Mouse (Mus musculus) embryonic facial prominence, embryonic 10.5 days (tissue): ENCODE data around the gene Kif11. TPM values are rescaled to one million over a fixed set of nuclear protein-coding genes. Genes with fewer than 3 reads are reported as not detected.
A peak's percentile ranks its signal among the peaks of the same experiment; 100 is the strongest.

Experiments used
- DNase-seq: peaks from one replicate; pipeline ENCODE4 v3.0.0-alpha.2; 2017; ENCODE audit warnings: low spot score
- H3K27ac ChIP-seq: fragments of 300-500 bp; sonication (generic); replicated peaks from 2 replicates; pipeline ENCODE4 v1.5.1; 2016; ENCODE audit warnings: mild to moderate bottlenecking
- H3K27me3 ChIP-seq: fragments of 300-500 bp; sonication (generic); replicated peaks from 2 replicates; pipeline ENCODE4 v1.6.1; 2016; ENCODE audit warnings: low read depth, mild to moderate bottlenecking; ENCODE audit not compliant: poor library complexity, severe bottlenecking
- H3K36me3 ChIP-seq: fragments of 300-500 bp; sonication (generic); replicated peaks from 2 replicates; pipeline ENCODE4 v1.6.1; 2016; ENCODE audit warnings: mild to moderate bottlenecking, moderate library complexity
- H3K4me1 ChIP-seq: fragments of 300-500 bp; sonication (generic); 2 replicates; pipeline ENCODE4 v1.6.1; 2016
- H3K4me3 ChIP-seq: fragments of 300-500 bp; sonication (generic); 2 replicates; pipeline ENCODE4 v1.5.1; 2016; ENCODE audit warnings: mild to moderate bottlenecking, moderate library complexity
- H3K9me3 ChIP-seq: fragments of 300-500 bp; sonication (generic); 2 replicates; pipeline ENCODE4 v1.6.1; 2016; ENCODE audit warnings: mild to moderate bottlenecking
- WGBS: fragments of 180-500 bp; shearing (Covaris S2); methylation state at CpG from one replicate; pipeline ENCODE4 v1.1.7; 2016; 5-methylcytosine and 5-hydroxymethylcytosine counted together
- polyA plus RNA-seq: library from polyadenylated mRNA; unstranded; fragments of >200 nt; fragmentation: Nextera tagmentation; extraction: Ambion mirVana; gene quantifications from 2 replicates; pipeline ENCODE4 v1.2.1, GENCODE M21; 2016

The Kif11 gene
- polyA plus RNA-seq, 1 experiment from 2014 or later: 86.0 TPM

GRCm38 (mm10) chr19:37391869-37392268 is 15.7 kb downstream of the Kif11 start:
- no peaks in the 10 kb centered on the region for H3K27me3 ChIP-seq
- WGBS: 94% methylated on average over 3 of the region's 3 CpGs
- H3K36me3 ChIP-seq: peaks cover 99% of the 10 kb centered on the region

DNA sequence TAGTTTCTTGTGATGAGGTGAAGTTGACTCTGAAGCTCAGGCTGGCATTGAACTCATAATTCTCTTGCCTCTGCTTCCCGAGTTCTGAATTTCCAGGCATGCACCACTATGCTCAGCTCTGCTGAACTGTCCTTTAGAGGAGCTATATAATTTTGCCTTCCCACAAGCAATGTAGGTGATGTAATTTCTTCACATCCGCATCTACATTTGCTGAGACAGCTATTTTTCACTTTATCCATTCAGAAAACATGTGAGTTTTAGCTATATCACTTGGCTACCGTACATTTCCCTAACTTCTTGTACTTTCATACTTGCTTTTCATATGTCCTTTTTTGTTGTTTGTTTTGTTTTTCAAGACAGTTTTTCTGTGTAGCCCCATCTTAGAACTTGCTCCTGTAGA is 20.1 kb downstream of the Kif11 start:
- WGBS: 96% methylated on average over 3 of the region's 3 CpGs
- H3K36me3 ChIP-seq: peaks cover 99% of the 10 kb centered on the region

More at GRCm38 (mm10) chr19:37391869-37392268, 15.7 kb downstream of the Kif11 start:
- DNase-seq: no peak
- Histone ChIP-seq H3K27ac (no peak overlapping the region), H3K9me3 (no peaks in the 10 kb centered on the region), H3K4me1 (no peaks in the 10 kb centered on the region), H3K4me3 (no peak overlapping the region)

GRCm38 (mm10) chr19:37400936-37401335 is 24.7 kb downstream of the Kif11 start:
- no peak for DNase-seq
- H3K4me1 ChIP-seq: no peaks in the 10 kb centered on the region
- no peak overlapping the region for H3K27ac ChIP-seq
- H3K27me3 ChIP-seq: no peaks in the 10 kb centered on the region
- WGBS: 85% methylated on average over 6 of the region's 6 CpGs
- H3K36me3 ChIP-seq: peaks cover 100% of the 10 kb centered on the region
- no peaks in the 10 kb centered on the region for H3K9me3 ChIP-seq
- H3K4me3 ChIP-seq: no peak overlapping the region

More for the DNA sequence above, 20.1 kb downstream of the Kif11 start:
- Histone ChIP-seq H3K27me3 (no peaks in the 10 kb centered on the region), H3K4me1 (no peaks in the 10 kb centered on the region), H3K9me3 (no peaks in the 10 kb centered on the region), H3K4me3 (no peak overlapping the region), H3K27ac (no peak overlapping the region)
- DNase-seq: no peak

DNA sequence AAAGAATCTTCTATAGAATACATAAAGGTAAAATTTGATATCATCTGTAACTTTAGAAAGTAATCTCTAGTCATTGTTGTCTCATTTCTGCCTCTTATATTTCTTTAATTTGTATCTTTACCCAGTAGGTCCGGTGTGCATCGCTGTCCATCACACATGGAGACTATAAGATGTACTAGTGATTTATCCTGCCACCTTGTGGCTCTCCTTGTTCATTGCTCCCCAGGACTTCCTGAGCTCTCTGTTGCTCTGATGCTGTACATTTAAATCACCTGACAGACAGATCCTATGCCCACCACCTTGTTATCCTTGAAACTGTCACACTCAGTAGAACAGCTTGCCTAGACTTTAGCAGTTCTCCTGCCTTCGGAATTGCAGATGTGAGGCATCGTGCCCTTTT is 42.1 kb downstream of the Kif11 start:
- no peaks in the 10 kb centered on the region for H3K4me1 ChIP-seq
- peaks cover 96% of the 10 kb centered on the region for H3K36me3 ChIP-seq
- 88% methylated on average over 4 of the region's 4 CpGs for WGBS
- H3K27ac ChIP-seq: no peak overlapping the region
- H3K27me3 ChIP-seq: no peaks in the 10 kb centered on the region
- H3K4me3 ChIP-seq: no peak overlapping the region
- no peaks in the 10 kb centered on the region for H3K9me3 ChIP-seq
- no peak for DNase-seq

GRCm38 (mm10) chr19:37419613-37420012 is 43.4 kb downstream of the Kif11 start:
- Histone ChIP-seq H3K4me3 (no peak overlapping the region), H3K27me3 (no peaks in the 10 kb centered on the region), H3K4me1 (no peaks in the 10 kb centered on the region), H3K36me3 (peaks cover 90% of the 10 kb centered on the region), H3K9me3 (no peaks in the 10 kb centered on the region), H3K27ac (no peak overlapping the region)
- peak; percentile 40 for DNase-seq
- 57% methylated on average over 3 of the region's 3 CpGs for WGBS

GRCm38 (mm10) chr19:37428589-37428988 is 52.4 kb downstream of the Kif11 start:
- peaks cover 39% of the 10 kb centered on the region for H3K27me3 ChIP-seq
- peaks cover 11% of the 10 kb centered on the region for H3K36me3 ChIP-seq
- no peak overlapping the region for H3K27ac ChIP-seq
- 85% methylated on average over 5 of the region's 5 CpGs for WGBS
- no peaks in the 10 kb centered on the region for H3K9me3 ChIP-seq
- no peak for DNase-seq
- peaks cover 1% of the 10 kb centered on the region; the same call in 1 of the 2 replicates for H3K4me1 ChIP-seq
- no peak overlapping the region for H3K4me3 ChIP-seq

- DNase-seq: no peak
- Histone ChIP-seq H3K4me3 (no peak overlapping the region), H3K27me3 (peaks cover 66% of the 10 kb centered on the region), H3K36me3 (no peaks in the 10 kb centered on the region), H3K4me1 (peaks cover 20% of the 10 kb centered on the region), H3K27ac (no peak overlapping the region), H3K9me3 (no peaks in the 10 kb centered on the region)
- 89% methylated on average over 11 of the region's 11 CpGs for WGBS
These were observed 55.0 kb downstream of the Kif11 start for GRCm38 (mm10) chr19:37431139-37431756.

GRCm38 (mm10) chr19:37432868-37433570 is 56.8 kb downstream of the Kif11 start:
- no peaks in the 10 kb centered on the region for H3K9me3 ChIP-seq
- no peak overlapping the region for H3K27ac ChIP-seq
- DNase-seq: peak; percentile 20
- peaks cover 26% of the 10 kb centered on the region for H3K4me1 ChIP-seq
- no peaks in the 10 kb centered on the region for H3K36me3 ChIP-seq
- H3K4me3 ChIP-seq: no peak overlapping the region
- H3K27me3 ChIP-seq: peaks cover 83% of the 10 kb centered on the region
- 17% methylated on average over 16 of the region's 16 CpGs for WGBS

GRCm38 (mm10) chr19:37433895-37434262 is 57.7 kb downstream of the Kif11 start:
- no peaks in the 10 kb centered on the region for H3K9me3 ChIP-seq
- H3K27ac ChIP-seq: no peak overlapping the region
- H3K4me1 ChIP-seq: peaks cover 26% of the 10 kb centered on the region
- no peaks in the 10 kb centered on the region for H3K36me3 ChIP-seq
- peak; percentile 64 for DNase-seq
- peaks cover 92% of the 10 kb centered on the region for H3K27me3 ChIP-seq
- WGBS: 1% methylated on average over 14 of the region's 14 CpGs
- H3K4me3 ChIP-seq: peak overlapping the region; percentile 57

DNA sequence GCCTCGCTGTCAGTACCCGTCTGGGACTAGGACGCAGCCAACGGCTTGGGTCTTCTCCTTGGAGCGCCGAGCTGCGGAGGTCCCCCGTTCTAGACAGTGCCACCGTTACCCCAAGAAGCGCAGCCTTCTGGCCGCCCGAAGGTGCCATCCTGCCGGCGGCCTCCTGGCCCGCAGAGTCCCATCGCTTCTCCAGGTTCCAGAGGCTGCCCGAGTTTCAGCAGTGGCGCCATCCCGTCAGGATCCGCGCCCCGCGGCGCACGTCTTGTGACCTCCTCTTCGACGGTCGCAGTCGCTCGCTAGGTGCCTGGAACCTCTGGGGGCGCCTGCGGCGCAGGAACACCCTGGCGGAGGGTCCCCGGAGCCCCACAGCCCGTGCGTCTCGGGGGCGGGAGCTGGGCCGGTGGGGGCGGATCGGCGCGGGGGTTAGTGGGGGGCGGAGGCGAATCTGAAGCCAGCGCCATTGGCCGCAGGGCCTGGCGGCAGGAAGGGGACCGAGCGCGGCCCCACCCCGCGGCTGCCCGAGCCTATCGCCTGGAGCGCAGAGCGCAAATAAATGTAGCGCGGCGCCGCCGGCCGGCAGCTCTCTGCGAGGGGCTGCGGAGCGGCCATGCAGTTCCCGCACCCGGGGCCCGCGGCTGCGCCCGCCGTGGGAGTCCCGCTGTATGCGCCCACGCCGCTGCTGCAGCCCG is 58.2 kb downstream of the Kif11 start, which contains the start of gene Hhex:
Gene Hhex (plus strand): TSS at position 548 of the 689 bp plus-strand sequence.
- H3K36me3 ChIP-seq: no peaks in the 10 kb centered on the region
- WGBS: under 1% methylated on average over 79 of the region's 79 CpGs
- H3K9me3 ChIP-seq: no peaks in the 10 kb centered on the region
- H3K4me3 ChIP-seq: peak within 1 kb of the TSS; percentile 57
- peak within 1 kb of the TSS; percentile 66 for H3K27ac ChIP-seq
- H3K27me3 ChIP-seq: peaks cover 97% of the 10 kb centered on the region
- peak; percentile 75 for DNase-seq
- H3K4me1 ChIP-seq: peaks cover 26% of the 10 kb centered on the region

- no peaks in the 10 kb centered on the region for H3K9me3 ChIP-seq
- DNase-seq: peak; percentile 62
- peaks cover 26% of the 10 kb centered on the region for H3K4me1 ChIP-seq
- peak overlapping the region; percentile 66 for H3K27ac ChIP-seq
- H3K4me3 ChIP-seq: peak overlapping the region; percentile 57
- H3K36me3 ChIP-seq: no peaks in the 10 kb centered on the region
- peaks cover 100% of the 10 kb centered on the region for H3K27me3 ChIP-seq
- WGBS: 1% methylated on average over 77 of the region's 77 CpGs
These were observed 59.0 kb downstream of the Kif11 start for GRCm38 (mm10) chr19:37435041-37435852.

DNA sequence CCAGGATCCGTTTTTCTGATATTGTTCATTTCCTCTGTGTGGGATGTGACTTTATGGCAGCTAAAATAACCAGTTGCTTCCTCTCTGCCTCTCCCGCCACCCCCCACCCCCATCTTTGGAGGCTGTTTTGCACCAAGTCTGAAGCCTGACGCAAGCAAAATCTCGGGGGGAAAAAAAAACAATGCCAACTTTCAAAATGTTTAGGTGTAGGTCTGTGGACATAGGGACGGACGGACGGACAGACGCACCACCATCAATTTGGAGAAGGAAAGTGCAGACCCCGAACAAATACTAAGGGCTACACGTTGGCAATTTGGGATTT is 59.6 kb downstream of the Kif11 start:
- Histone ChIP-seq H3K4me1 (peaks cover 28% of the 10 kb centered on the region), H3K27me3 (peaks cover 100% of the 10 kb centered on the region), H3K36me3 (no peaks in the 10 kb centered on the region), H3K27ac (no peak overlapping the region), H3K9me3 (no peaks in the 10 kb centered on the region), H3K4me3 (no peak overlapping the region; the same call in 1 of the 2 replicates)
- WGBS: 4% methylated on average over 10 of the region's 10 CpGs
- DNase-seq: no peak
